Mouse (Mus musculus) lung, adult 2 months (tissue): Measurements from ENCODE around the gene Taf9.

ENCODE experiments used
- CTCF ChIP-seq: fragments of 200-500 bp; IDR thresholded peaks from 2 replicates; pipeline ENCODE4 v1.5.1; 2011; ENCODE audit warnings: mild to moderate bottlenecking, low read length, control low read depth; ENCODE audit not compliant: insufficient read depth
- POLR2A ChIP-seq: fragments of 200-500 bp; IDR thresholded peaks from 2 replicates; pipeline ENCODE4 v1.6.1; 2011; ENCODE audit warnings: low read depth, mild to moderate bottlenecking, control low read depth, low read length, borderline replicate concordance; ENCODE audit errors: extremely low read depth

DNA sequence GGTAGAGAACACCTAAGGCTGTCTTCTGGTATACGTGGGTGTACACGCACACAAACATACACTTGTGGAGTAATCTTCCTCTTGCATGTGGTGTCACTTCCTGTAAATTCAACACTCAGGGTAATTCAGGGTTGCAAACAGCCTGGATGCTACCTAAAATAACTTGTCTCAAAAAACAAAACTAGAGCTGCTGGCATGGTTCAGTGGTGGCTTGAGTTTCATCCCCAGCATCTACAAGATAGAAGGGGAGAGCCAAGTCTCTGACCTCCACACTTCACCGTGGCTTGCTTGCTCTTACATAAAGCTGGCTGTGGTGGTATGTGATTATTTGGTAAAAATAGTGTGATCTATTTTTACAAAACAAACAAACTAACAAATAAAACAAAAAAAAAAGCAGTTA, 46.2 kb downstream of the Taf9 start:
- TF ChIP-seq CTCF (no peak), POLR2A (no peak)
